Mouse (Mus musculus): ENCODE data around the gene Ntsr2. TPM values are rescaled to one million over a fixed set of nuclear protein-coding genes. Genes with fewer than 3 reads are reported as not detected.

Gene Ntsr2
- polyA plus RNA-seq, 1 experiment from 2014 or later = not detected

DNA sequence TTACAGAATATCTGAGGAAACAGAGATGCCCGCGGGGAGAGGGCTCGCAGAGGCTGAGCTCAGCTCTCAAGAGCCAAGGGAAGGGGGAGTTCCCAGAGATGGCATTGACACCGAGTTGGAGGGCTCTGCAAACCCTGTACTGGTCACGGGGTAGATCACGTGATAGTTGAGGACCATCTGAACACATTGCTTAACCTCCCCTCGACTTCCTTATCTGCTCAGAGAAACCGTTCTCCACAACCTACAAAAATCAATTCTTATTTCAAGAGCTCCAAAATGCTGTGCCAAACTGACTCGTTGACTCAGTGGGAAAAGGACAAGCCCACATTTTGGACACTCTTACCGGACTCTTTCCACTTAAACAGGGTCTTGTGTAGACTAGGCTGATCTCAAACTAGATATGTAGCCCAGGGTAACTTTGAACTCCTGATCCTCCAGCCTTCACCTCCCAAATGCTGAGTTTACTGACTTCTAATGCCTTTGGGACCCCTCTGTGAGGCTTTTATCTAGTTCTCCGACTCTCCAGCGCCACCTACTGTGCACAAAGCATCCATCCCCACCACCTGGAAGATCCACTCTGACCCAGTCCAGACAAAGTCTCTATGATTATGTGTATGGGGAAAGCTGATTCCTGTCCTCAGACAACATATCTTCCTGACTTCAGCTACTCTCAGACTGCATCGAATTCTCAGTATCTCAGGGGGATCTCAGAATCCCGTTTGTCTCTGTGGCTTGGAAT lies 18.9 kb upstream of the Ntsr2 start:
- DNase-seq (ENCODE audit: low spot score) = peak; percentile 63
- WGBS = 60% methylated on average over 14 of the region's 14 CpGs

DNA sequence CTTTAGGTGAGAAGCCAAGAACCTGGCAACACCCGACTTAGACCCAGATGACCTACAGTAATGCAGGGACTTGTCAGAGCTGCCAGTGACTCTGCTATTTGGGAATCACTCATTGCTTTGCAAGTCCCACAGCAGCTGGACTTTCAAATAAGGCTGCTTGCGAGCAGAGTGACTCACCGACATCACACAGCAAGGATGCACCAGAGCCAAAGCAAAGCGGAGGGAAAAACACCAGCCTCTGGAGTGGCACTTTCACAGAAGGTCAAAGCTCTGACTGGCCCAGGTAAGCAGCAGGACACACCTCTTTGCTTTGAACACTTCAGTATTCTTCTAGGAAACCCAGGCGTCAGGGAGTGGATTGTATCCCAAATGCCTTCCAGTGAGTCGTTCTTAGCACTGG lies 17.4 kb upstream of the Ntsr2 start:
- WGBS = 82% methylated on average over 6 of the region's 6 CpGs

More for the DNA sequence above, 18.9 kb upstream of the Ntsr2 start:
- Histone ChIP-seq H3K36me3 (replicated peaks) (no peaks in the 10 kb centered on the region), H3K4me3 (no peak overlapping the region), H3K4me1 (peaks cover 3% of the 10 kb centered on the region; the same call in 1 of the 2 replicates), H3K27ac (replicated peaks) (no peak overlapping the region), H3K27me3 (replicated peaks; ENCODE audit: low read depth, poor library complexity, severe bottlenecking) (no peaks in the 10 kb centered on the region), H3K9me3 (no peaks in the 10 kb centered on the region)

DNA sequence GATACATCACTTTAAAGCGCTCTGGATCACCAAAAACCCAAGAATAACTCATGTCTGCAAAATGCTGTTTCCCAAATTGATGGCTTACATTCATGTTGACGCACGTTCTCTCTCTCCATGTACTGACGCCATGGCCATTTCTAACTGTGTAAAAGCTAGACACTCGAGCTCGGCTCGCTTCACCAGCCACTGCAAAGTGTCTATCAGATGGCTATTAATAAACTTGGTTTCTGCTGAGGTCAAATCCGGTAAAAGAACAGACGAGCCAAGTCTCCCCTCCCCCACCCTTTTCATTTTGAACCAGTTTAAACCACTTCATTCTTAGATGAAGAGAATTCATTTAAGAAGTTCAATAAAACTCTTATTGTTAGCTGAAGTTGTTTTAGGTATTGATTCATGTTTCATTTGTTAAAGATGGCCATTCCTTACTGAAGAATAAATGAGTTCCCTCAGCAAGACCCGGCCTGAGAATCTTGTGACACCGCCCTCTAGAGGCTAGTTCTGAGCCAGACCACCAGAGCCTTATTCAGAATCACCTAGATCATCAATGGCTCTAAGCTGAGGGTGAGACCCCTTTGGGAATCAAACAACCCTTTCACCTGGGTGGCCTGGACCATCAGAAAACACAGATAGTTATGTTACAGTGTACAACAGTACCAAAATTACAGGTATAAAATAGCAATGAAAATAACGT lies 14.0 kb upstream of the Ntsr2 start:
- Histone ChIP-seq H3K27ac (replicated peaks) (no peak overlapping the region), H3K27me3 (replicated peaks; ENCODE audit: low read depth, poor library complexity, severe bottlenecking) (no peaks in the 10 kb centered on the region), H3K4me3 (no peak overlapping the region), H3K4me1 (peaks cover 13% of the 10 kb centered on the region), H3K36me3 (replicated peaks) (no peaks in the 10 kb centered on the region), H3K9me3 (no peaks in the 10 kb centered on the region)
- 73% methylated on average over 12 of the region's 12 CpGs for WGBS
- peak; percentile 23 for DNase-seq (ENCODE audit: low spot score)

More for the DNA sequence above, 17.4 kb upstream of the Ntsr2 start:
- H3K27ac ChIP-seq (replicated peaks) = no peak overlapping the region
- H3K36me3 ChIP-seq (replicated peaks) = no peaks in the 10 kb centered on the region
- DNase-seq (ENCODE audit: low spot score) = no peak
- no peaks in the 10 kb centered on the region for H3K27me3 ChIP-seq (replicated peaks; ENCODE audit: low read depth, poor library complexity, severe bottlenecking)
- H3K4me1 ChIP-seq = peaks cover 3% of the 10 kb centered on the region; the same call in 1 of the 2 replicates
- no peaks in the 10 kb centered on the region for H3K9me3 ChIP-seq
- no peak overlapping the region for H3K4me3 ChIP-seq

DNA sequence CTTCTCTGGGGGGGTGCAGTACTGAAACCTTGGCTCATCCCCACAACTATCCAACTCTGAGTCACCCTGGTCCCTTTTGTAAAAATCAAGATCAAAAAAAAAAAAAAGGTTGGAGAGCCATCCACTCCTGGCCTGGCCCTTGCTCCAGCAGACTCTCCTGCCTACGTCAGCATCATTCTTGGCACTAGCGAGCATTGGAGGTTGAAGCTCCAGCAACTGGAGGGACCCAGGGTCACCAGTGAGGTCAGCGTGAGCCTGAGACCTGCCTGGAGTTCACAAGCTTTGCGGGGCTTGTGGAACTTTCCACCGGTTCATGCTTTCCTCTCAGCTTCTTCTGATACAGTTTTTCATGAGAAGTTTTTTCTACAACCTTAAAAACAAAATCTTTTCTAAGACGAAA lies 13.1 kb upstream of the Ntsr2 start:
- WGBS = 88% methylated on average over 6 of the region's 6 CpGs
- no peak overlapping the region for H3K4me3 ChIP-seq
- H3K27me3 ChIP-seq (replicated peaks; ENCODE audit: low read depth, poor library complexity, severe bottlenecking) = no peaks in the 10 kb centered on the region
- peaks cover 15% of the 10 kb centered on the region for H3K4me1 ChIP-seq
- no peak for DNase-seq (ENCODE audit: low spot score)
- H3K27ac ChIP-seq (replicated peaks) = no peak overlapping the region
- H3K9me3 ChIP-seq = no peaks in the 10 kb centered on the region
- H3K36me3 ChIP-seq (replicated peaks) = no peaks in the 10 kb centered on the region

DNA sequence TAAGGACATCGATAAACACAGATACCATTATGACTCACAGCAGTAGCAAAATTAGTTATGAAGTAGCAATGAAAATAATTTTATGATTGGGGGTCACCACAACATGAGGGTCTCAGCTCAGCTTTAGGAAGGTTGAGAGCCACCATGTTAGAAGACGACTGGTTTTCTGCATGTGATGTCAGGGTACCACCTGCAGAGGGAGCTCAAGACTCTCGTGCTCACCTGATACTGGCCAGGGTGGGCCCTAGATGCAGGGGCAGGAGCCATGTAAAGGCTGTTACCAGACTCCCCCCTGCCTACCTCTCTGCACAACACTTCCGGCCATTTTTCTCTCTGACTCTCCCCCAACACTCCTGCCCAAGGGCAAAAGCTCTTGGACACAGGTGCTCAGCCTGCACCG lies 11.2 kb upstream of the Ntsr2 start:
- no peaks in the 10 kb centered on the region for H3K36me3 ChIP-seq (replicated peaks)
- H3K9me3 ChIP-seq = no peaks in the 10 kb centered on the region
- 64% methylated on average over 5 of the region's 5 CpGs for WGBS
- no peak overlapping the region for H3K27ac ChIP-seq (replicated peaks)
- H3K27me3 ChIP-seq (replicated peaks; ENCODE audit: low read depth, poor library complexity, severe bottlenecking) = no peaks in the 10 kb centered on the region
- no peak for DNase-seq (ENCODE audit: low spot score)
- H3K4me1 ChIP-seq = peaks cover 20% of the 10 kb centered on the region
- no peak overlapping the region for H3K4me3 ChIP-seq

DNA sequence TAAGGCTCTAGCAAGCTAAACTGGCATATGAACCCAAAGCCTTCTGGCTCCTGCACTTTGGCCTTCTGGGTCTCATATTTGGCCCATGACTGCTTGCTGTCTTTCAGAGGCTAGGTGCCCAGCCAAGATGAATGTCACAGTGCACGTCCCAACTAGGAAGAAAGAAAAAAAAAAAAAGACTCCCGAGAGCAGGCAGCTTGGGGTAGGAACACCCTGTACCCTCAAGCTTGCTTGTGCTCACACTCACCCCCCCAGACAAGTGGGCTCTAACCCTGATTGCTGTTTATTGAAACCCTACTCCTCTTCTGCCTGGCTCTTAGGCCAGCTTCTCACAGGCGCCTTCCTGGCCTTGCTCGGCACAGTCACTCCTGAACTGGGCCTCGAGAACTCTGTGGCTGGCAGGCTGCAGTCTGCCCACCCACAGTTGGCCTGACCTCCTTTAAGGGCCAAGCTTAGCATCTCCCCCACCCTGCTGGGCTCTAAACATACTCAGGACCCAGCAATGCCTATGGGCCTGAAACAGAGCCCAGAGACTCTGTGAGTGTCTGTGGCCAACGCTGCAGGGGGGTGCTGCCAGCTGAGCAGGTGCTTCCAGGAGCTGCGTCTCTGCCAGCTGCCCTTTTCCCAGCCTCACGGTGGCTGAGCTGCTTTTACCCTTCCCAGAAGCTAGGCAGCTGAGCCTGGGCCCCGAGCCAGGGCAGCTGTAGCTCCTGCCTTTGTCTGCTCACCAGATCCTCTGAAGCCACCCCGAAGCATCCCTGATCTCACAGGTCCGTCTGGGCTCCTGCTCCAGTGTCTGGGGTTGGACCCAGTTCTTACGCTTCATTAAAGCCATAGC lies 9.5 kb upstream of the Ntsr2 start:
- H3K27me3 ChIP-seq (replicated peaks; ENCODE audit: low read depth, poor library complexity, severe bottlenecking) = no peaks in the 10 kb centered on the region
- no peaks in the 10 kb centered on the region for H3K9me3 ChIP-seq
- WGBS = 57% methylated on average over 12 of the region's 12 CpGs
- DNase-seq (ENCODE audit: low spot score) = no peak
- peak overlapping the region; percentile 77 for H3K27ac ChIP-seq (replicated peaks)
- H3K36me3 ChIP-seq (replicated peaks) = no peaks in the 10 kb centered on the region
- peaks cover 16% of the 10 kb centered on the region for H3K4me1 ChIP-seq
- H3K4me3 ChIP-seq = no peak overlapping the region

DNA sequence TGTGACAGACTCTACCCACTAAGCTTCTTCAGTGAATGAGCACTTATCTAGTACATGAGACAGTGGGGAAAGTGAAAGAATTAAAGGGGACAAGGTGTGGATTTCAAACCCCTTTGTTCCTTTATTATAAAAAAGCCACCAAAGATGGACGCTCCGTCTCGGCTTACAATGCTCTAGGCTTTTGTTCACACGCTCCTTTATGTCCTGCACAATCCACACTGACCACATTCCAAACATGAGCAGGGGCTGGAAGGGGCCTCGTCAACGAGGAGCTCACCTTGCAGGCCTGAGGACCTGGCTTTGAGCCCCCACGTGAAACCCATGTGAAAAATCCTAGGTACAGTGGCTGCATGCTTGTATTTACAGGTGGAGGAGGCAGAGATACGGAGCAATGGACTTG lies 8.5 kb upstream of the Ntsr2 start:
- Histone ChIP-seq H3K4me1 (peaks cover 16% of the 10 kb centered on the region), H3K36me3 (replicated peaks) (no peaks in the 10 kb centered on the region), H3K27me3 (replicated peaks; ENCODE audit: low read depth, poor library complexity, severe bottlenecking) (no peaks in the 10 kb centered on the region), H3K9me3 (no peaks in the 10 kb centered on the region), H3K4me3 (no peak overlapping the region), H3K27ac (replicated peaks) (0 out of 2 replicates have a peak overlapping the region, but pooled peaks have one; percentile 77)
- peak; percentile 20 for DNase-seq (ENCODE audit: low spot score)
- 64% methylated on average over 8 of the region's 8 CpGs for WGBS

DNA sequence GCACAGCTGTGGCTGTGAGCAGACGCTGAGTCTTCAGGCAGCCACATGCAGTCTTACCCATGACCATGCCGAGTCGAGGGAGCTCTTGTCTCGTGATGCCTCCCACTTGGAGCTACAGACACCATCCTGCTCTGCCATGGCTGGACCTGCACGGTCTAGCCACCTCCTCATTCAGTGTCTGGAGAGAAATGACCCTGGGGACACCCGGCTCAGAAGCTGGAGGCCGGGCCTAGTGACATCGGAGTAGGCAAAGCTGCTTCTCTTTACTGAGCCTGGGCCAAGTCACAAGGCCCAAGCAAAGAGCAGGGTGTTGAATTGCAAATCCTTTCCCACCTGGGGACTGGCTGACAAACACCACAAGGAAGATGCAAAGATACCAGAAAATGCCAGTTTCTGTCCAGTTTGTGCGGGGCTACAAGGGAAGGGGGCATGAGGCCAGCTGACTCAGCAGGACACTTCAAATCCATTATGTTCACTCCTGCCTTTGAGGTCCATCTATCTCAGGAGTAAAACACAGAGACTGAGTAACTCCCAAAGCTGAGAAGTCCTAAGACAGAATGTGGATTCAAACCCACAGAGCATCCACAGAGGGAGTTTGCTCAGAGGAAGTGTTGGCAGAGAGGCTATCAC lies 6.3 kb upstream of the Ntsr2 start:
- H3K9me3 ChIP-seq = no peaks in the 10 kb centered on the region
- DNase-seq (ENCODE audit: low spot score) = no peak
- H3K27ac ChIP-seq (replicated peaks) = no peak overlapping the region; the same call in 1 of the 2 replicates
- H3K27me3 ChIP-seq (replicated peaks; ENCODE audit: low read depth, poor library complexity, severe bottlenecking) = peaks cover 4% of the 10 kb centered on the region; the same call in 1 of the 2 replicates
- H3K4me1 ChIP-seq = peaks cover 16% of the 10 kb centered on the region
- WGBS = 48% methylated on average over 9 of the region's 9 CpGs
- H3K36me3 ChIP-seq (replicated peaks) = no peaks in the 10 kb centered on the region
- no peak overlapping the region for H3K4me3 ChIP-seq

DNA sequence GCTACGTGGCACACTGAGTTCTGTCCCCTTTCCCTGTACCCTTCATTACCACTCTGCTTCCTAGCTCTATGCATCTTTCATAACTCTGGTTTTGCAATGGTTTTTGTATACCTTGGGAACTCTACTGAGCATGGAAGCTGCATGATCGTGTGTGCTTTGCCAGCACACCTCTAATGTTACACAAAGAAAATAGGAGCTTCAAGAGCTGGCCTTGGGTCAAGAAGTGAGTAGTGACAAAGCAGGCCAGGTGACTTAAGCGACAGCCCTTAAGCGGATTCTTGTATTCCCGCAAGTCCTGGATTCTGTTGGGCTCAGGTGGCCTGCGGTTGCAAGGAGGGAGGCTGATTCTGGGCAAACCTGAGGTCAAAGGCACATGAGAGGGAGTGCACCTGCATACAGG lies 4.9 kb upstream of the Ntsr2 start:
- no peaks in the 10 kb centered on the region for H3K36me3 ChIP-seq (replicated peaks)
- no peak for DNase-seq (ENCODE audit: low spot score)
- H3K9me3 ChIP-seq = no peaks in the 10 kb centered on the region
- peaks cover 18% of the 10 kb centered on the region for H3K27me3 ChIP-seq (replicated peaks; ENCODE audit: low read depth, poor library complexity, severe bottlenecking)
- peaks cover 17% of the 10 kb centered on the region for H3K4me1 ChIP-seq
- H3K27ac ChIP-seq (replicated peaks) = no peak overlapping the region
- H3K4me3 ChIP-seq = no peak overlapping the region
- 91% methylated on average over 6 of the region's 6 CpGs for WGBS

DNA sequence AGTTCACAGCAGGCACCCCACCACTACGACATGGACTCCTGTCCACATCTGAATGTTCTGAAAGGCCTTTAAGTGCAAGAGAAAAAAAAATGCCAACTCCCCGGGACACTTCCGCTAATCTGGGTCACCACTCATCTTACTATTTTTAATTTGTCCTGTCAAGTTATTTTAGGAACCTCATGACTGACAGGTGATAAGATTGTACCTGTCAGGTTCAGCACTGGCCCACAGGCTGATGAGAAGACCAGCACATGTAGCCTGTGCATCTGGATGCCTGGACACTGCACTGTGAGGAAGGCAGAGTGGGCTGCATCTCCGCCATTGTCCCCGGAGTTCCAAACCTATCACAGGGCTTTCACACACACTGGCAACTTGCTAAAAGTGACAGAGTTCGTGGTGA lies 3.4 kb upstream of the Ntsr2 start:
- peaks cover 11% of the 10 kb centered on the region; the same call in 1 of the 2 replicates for H3K4me1 ChIP-seq
- 88% methylated on average over 6 of the region's 6 CpGs for WGBS
- no peaks in the 10 kb centered on the region for H3K36me3 ChIP-seq (replicated peaks)
- H3K27me3 ChIP-seq (replicated peaks; ENCODE audit: low read depth, poor library complexity, severe bottlenecking) = peaks cover 33% of the 10 kb centered on the region
- no peaks in the 10 kb centered on the region for H3K9me3 ChIP-seq
- no peak for DNase-seq (ENCODE audit: low spot score)
- H3K27ac ChIP-seq (replicated peaks) = no peak overlapping the region
- H3K4me3 ChIP-seq = no peak overlapping the region

DNA sequence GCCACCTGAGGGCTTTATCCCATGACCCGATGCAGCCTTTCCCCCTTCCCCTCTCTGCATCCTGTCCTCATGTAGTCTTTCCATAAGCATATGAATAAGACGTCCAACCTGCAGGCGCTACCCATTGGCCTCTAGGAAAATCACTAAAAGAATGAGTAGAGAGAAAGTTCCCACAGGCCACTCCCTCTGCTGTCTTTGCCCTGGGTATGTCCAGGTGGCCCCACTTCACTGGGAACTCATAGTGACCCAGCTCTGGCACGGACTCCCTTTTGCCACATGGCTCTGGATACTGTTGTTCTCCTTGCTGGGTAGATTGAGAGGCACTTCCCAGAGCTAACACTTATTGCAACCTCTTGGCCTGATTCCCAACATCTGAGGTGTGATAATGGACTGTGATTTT lies 2.4 kb downstream of the Ntsr2 start:
- WGBS = 76% methylated on average over 4 of the region's 4 CpGs
- Histone ChIP-seq H3K4me3 (no peak overlapping the region), H3K4me1 (peaks cover 7% of the 10 kb centered on the region; the same call in 1 of the 2 replicates), H3K36me3 (replicated peaks) (no peaks in the 10 kb centered on the region), H3K27ac (replicated peaks) (no peak overlapping the region), H3K27me3 (replicated peaks; ENCODE audit: low read depth, poor library complexity, severe bottlenecking) (peaks cover 51% of the 10 kb centered on the region), H3K9me3 (no peaks in the 10 kb centered on the region)
- no peak for DNase-seq (ENCODE audit: low spot score)
